Mouse (Mus musculus) left cerebral cortex, adult 11 months (tissue): Measurements from ENCODE around the gene Klra4.
"Not testable (repeated sequence)": the region's sequence is repeated elsewhere in the genome, so short reads cannot be mapped to it uniquely, and the experiment has no call there.

ENCODE experiments used
- DNase-seq: peaks from one replicate; pipeline ENCODE4 v3.0.0; 2022; ENCODE audit warnings: low spot score

The Klra4 gene

GRCm38 (mm10) chr6:130067171-130067570 is at the start of gene Klra4:
Gene Klra4 (minus strand): TSS chr6:130067271.
- not testable (repeated sequence) for DNase-seq

- no peak for DNase-seq
These were observed 43.4 kb upstream of the Klra4 start for GRCm38 (mm10) chr6:130110485-130110884.

- not testable (repeated sequence) for DNase-seq
These were observed 35.7 kb upstream of the Klra4 start for GRCm38 (mm10) chr6:130102743-130103142.

GRCm38 (mm10) chr6:130092336-130092948 is 25.4 kb upstream of the Klra4 start:
- no peak for DNase-seq

- no peak for DNase-seq
These were observed 1.9 kb downstream of the Klra4 start for GRCm38 (mm10) chr6:130065196-130065595.

GRCm38 (mm10) chr6:130035146-130035545 is 31.9 kb downstream of the Klra4 start:
- not testable (repeated sequence) for DNase-seq

GRCm38 (mm10) chr6:130031493-130032089 is 35.5 kb downstream of the Klra4 start:
- not testable (repeated sequence) for DNase-seq

- no peak for DNase-seq
These were observed 40.2 kb downstream of the Klra4 start, which contains the start of gene Klra6 for GRCm38 (mm10) chr6:130026854-130027253. Gene Klra6 (minus strand): TSS chr6:130026954.
